Mouse (Mus musculus): ENCODE measurements at regions not wholly inside any gene's neighbourhood (a gene's known extent, or its start where the extent isn't known, plus 50 kb on each side); places are given as distances from the start of the nearest gene placed in this dataset.

DNA sequence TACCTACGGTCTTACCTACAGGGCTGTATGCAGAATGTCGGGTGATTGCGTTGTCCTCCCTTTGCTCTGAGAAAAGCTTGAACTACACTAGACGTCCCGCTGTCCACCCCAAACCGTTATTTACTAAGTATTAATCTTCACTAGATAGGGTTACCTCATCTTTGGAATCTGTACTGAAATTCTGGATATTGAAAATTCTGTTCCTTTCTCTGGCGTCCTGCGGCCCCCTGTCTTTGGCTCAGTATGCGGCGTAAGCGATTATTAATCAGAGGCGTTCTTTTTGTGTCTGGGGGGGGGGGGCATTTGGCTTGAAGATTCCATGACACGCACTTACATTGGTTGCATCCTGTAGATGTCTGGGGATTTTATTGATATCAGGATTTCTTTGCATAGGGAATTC is 222.0 kb downstream of the Mef2c start:
- no peak for TF ChIP-seq CHD2 (IDR thresholded peaks at IDR 0.05; ENCODE audit: low read depth, low read length)
- TF ChIP-seq MAFK (IDR thresholded peaks at IDR 0.05; ENCODE audit: insufficient read depth, low read depth, low read length): no peak
- TF ChIP-seq ZC3H11A (IDR thresholded peaks at IDR 0.05; ENCODE audit: borderline replicate concordance, low read depth, low read length): no peak
